Mouse (Mus musculus) bone marrow macrophage, adult 2 months (primary cell): ENCODE results near the gene Hes7.

Experiments used
- CTCF ChIP-seq: IDR thresholded peaks from 2 replicates; pipeline ENCODE4 v1.5.1; 2012; ENCODE audit warnings: low read depth, mild to moderate bottlenecking, low read length, moderate library complexity
- POLR2A ChIP-seq: IDR thresholded peaks from 2 replicates; pipeline ENCODE4 v1.6.1; 2012; ENCODE audit warnings: mild to moderate bottlenecking, low read depth, low read length, borderline replicate concordance

GRCm38 (mm10) chr11:69133923-69134621 is 13.9 kb downstream of the Hes7 start:
- TF ChIP-seq CTCF (no peak), POLR2A (no peak)
